Mouse (Mus musculus): ENCODE results near the gene Rnf130.

The Rnf130 gene

GRCm38 (mm10) chr11:50024833-50025720 lies at the start of gene Rnf130:
TSS of gene Rnf130 (plus strand) at chr11:50025346.
- in situ Hi-C loops (cut with MboI, MseI) = no loop called here

GRCm38 (mm10) chr11:49977963-49978568 lies 47.1 kb upstream of the Rnf130 start:
- in situ Hi-C loops (cut with MboI, MseI) = no loop called here

- in situ Hi-C loops (cut with MboI, MseI) = no loop called here
These were observed 46.2 kb upstream of the Rnf130 start for GRCm38 (mm10) chr11:49978935-49979334.

DNA sequence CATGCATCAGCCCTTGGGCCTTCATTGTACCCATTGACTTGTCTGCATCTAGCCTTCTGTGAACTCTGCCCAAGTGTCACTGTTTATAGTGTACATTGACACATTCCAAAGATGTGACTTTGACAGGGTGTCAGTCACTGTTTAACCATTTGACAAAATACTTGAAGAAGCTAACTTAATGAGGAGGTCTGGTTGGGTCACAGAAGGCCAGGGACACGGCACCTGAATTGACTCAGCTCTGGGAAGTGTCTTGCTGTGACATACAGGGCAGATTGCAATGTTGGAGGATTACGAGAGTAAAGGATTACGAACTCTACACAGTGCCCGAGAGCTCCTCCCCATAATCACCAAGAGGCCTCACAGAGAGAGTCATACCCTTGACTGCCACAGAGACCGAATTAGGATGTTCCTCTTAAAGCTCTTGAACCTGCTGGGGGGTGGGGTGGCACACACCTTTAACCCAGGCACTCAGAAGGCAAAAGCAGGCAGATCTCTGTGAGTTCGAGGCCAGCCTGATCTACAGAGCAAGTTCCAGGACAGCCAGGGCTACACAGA lies 44.4 kb upstream of the Rnf130 start:
- in situ Hi-C loops (cut with MboI, MseI) = loop anchor here (5.0 kb wide), 1 partner anchor 247 kb away; no protein-coding TSS in a partner anchor

DNA sequence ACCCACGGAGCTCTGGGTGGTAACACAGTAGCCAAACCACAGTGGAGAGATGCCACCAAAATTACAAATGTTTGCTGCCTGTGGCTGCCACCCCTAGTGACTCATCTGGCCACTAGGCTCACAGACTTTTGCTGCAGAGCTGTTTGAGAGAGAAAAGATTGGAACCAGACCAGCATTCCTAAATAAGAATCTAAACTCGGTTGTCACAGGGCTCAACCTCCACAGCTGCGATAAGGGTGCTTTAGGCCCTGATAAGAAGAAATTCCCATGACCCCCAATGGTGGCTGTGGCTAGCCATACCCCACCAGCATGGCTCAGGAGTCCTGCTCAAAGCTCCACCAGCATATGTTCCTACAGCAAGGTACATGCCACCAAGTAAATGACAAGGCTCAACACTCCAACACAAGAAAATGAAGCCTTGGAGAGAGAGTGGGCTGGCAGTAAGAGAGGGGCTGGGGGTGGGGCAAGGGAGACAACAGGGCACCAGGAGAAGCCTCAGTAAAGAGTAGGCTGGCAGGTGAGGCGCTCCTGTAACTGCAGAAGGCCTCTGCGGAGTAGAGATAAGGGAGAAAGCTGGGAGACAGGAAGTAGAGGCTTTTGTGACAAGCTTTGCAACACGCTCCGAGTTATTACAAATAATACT lies 43.7 kb upstream of the Rnf130 start:
- in situ Hi-C loops (cut with MboI, MseI) = loop anchor here (5.0 kb wide), 1 partner anchor 246 kb away; no protein-coding TSS in a partner anchor

- in situ Hi-C loops (cut with MboI, MseI) = loop anchor here (5.0 kb wide), 1 partner anchor 245 kb away; no protein-coding TSS in a partner anchor
These were observed 43.1 kb upstream of the Rnf130 start for GRCm38 (mm10) chr11:49982094-49982493.

GRCm38 (mm10) chr11:49982881-49983280 lies 42.3 kb upstream of the Rnf130 start:
- in situ Hi-C loops (cut with MboI, MseI) = loop anchor here (5.0 kb wide), 1 partner anchor 244 kb away; no protein-coding TSS in a partner anchor

- in situ Hi-C loops (cut with MboI, MseI) = loop anchor here (5.0 kb wide), 1 partner anchor 243 kb away; no protein-coding TSS in a partner anchor
These were observed 41.1 kb upstream of the Rnf130 start for GRCm38 (mm10) chr11:49983875-49984552.

DNA sequence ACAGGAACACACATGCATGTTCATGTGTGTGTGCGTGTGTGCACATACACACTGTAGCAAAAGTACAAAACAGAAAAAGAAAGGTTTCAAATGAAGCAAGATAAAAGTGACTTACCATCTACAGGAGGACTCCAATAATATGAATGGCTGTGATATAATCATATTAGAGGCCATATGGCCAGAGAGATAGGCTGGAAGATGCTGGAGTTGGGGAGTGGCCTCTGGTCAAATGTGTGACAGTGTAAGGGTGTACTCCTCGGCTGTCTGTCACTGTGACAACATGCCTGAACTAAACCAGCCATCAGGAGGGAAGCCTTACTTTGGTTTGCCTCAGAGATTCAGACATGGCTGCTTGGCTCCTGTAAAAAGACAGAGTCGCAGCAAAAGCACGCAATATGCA lies 40.1 kb upstream of the Rnf130 start:
- in situ Hi-C loops (cut with MboI, MseI) = no loop called here

DNA sequence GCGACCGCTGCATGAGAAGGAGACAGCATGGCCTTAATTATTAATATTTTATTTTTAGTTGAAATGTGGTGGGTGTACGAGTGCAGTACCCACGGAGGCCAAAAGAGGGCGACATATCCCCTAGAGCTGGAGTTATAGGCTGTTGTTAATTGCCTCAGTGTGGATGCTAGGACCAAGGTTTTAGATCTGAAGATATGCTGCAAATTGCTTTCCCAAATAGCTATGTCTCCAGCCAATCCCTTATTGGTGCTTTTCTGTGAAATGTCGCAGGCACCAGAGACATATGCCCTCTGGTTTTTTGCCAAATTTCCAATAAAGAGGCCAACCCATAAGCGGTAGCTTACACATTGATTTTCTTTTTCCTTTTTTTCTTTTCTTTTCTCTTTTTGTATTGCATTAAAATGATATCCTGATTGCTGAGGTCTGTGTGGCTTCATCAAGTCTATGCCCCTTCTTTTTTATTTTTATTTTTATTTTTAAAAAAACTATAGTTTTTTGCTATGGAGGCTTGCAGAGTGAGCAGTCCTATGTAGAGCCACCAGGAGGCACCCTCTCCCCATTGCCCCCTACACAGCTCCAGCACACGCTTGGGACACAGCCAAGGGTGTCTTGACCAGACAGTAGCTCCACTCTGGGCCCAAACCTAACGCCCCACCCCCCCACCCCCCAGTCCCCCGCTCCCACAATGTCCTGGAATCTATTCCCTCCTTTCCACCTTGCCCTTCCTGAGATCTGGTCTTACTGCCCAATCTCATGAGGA lies 38.7 kb upstream of the Rnf130 start:
- in situ Hi-C loops (cut with MboI, MseI) = no loop called here

- in situ Hi-C loops (cut with MboI, MseI) = no loop called here
These were observed 30.6 kb upstream of the Rnf130 start for GRCm38 (mm10) chr11:49994536-49994935.

GRCm38 (mm10) chr11:49996398-49996797 lies 28.7 kb upstream of the Rnf130 start:
- in situ Hi-C loops (cut with MboI, MseI) = no loop called here

DNA sequence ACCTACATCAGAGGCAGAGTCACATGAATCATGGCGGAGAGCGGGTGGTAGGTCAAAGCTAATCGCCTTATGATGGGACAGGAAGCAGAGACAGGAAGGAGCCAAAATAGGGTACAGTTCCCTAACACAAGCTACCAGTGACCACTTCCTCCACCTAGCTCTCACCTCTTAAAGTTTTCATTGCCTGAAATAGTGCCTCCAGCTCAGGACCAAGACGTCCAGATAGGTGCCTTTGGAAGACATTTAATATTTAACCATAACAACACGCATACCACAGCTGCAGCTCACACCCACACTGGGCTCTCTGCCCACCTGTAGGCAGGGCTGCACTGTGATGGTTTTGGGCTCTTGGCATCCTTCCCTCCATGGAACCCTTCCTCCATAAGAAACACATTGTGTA lies 27.8 kb upstream of the Rnf130 start:
- in situ Hi-C loops (cut with MboI, MseI) = no loop called here

DNA sequence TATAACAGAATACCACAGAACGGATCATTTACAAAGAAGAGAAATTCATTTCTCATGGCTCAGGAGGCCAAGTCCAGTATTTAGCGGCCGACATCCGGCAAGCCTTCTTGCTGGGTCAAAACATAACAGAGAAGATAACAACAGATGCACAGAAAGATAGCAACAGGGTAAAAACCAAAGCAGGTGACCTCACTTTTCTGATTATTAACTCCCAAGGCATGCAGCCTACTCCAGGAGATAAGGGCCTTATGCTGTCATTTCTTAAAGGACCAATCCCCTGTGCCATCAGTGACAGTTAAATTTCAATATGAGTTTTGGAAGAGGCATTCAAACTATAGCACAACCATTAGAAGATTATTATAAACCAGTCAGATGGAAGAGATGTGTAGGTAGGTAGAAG lies 22.3 kb upstream of the Rnf130 start:
- in situ Hi-C loops (cut with MboI, MseI) = no loop called here

- in situ Hi-C loops (cut with MboI, MseI) = no loop called here
These were observed 17.4 kb upstream of the Rnf130 start for GRCm38 (mm10) chr11:50007776-50008175.

DNA sequence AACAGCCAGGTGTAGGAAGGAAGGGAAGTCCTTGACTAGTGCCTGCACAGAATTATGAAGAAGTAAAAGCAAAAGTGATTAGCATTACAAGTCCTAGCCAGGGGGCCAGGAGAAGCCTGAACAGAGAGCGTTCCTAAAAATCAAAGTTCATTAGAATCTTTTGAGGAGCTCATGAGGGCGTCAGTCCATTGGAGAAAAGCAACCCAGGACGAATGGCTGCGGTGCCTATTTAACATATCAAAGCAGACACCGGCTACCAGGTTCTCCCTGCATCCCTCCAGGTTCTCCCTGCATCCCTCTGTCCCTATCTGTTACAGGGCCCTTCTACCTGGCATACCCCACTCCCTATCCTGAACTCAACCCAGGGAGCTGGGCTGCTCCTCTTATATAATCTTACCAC lies 16.9 kb upstream of the Rnf130 start:
- in situ Hi-C loops (cut with MboI, MseI) = no loop called here

DNA sequence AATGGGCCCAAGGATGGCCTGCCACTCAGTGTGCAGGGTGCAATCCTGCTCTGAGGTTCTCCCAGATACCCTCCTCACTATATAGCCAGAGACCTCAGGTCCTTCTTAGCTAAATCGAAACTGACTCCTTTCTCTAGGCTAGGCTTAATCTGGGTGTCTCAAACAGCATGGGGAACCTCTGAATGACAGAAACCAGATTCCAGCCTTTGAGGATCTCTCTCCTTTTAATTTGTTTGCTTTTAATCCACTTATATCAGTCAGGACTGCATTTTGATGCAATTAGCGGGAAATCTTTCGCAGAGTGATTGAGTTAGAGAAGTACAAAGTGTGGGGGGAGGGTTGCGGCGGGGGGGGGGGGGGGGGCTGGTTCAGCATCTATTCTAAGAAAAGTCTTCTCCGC lies 12.1 kb upstream of the Rnf130 start:
- in situ Hi-C loops (cut with MboI, MseI) = no loop called here

GRCm38 (mm10) chr11:50016503-50016902 lies 8.6 kb upstream of the Rnf130 start:
- in situ Hi-C loops (cut with MboI, MseI) = no loop called here

DNA sequence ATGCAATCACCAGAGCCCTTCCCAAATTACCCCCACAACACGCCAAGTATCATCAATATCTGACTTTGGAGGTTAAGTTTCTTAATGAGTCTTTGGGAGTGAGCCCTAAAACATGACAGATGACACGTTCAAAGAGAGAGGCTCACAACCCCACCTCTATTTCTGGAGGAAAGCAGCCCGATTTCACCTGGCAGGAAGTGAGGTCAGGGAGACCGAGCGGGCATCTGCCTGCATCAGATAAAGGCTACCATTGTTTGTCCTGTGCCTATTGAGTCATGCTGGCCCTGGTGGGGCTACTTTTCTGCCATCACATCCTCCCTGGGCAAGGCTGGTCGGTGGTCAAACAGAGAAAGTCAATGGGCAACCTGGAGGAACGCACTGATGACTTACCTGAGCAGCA lies 7.6 kb upstream of the Rnf130 start:
- in situ Hi-C loops (cut with MboI, MseI) = no loop called here

DNA sequence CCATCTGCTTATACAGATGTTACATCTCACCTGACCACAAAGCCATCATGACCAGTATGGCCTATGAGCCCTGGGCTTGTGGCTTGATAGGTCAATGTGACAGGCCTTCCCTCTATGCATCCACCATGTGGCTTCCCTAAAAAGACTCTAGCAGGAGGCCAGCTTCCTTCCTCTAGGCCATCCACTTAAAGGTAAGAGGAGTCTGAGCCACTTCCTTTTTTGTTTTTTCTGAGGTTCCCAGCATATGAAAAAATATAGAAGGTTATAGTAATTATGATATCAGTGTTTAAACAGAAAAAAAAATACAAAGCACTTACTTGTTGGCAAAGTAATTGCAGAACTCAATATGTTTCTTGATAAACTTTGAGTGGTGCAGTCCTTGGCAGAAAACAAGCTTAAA lies 6.3 kb upstream of the Rnf130 start:
- in situ Hi-C loops (cut with MboI, MseI) = no loop called here

DNA sequence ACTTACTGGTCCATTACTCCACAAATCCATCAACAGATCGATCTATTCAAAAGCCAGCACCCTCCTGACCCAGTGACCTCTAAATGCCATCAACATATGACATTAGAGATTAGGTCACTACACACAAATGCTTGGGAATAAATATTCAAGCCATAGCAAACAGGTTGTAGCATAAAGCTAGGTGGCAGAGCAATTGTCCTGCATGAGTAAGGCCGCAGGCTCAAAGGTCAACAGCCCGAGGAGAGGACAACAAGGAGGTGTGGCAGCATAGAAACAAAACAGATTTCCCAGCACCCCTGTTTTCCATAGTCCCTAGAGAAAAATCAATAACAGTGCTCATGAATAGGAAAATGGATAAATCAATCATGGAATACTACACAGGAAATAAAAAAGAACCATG lies 3.1 kb upstream of the Rnf130 start:
- in situ Hi-C loops (cut with MboI, MseI) = no loop called here

Measured in T-helper 1 cell (primary cell).